Mouse (Mus musculus) hindbrain, embryonic 16.5 days (tissue): ENCODE data around the gene Anxa9. TPM values are rescaled to one million over a fixed set of nuclear protein-coding genes. Genes with fewer than 3 reads are reported as not detected.

Source experiments
- ATAC-seq: fragments of 200-750 bp; cut with Nextera tagmentation; 2 replicates; pipeline ENCODE4 v1.8.0; 2017; ENCODE audit warnings: moderate TSS enrichment, moderate library complexity
- H3K27ac ChIP-seq: fragments of 300-500 bp; sonication (generic); 2 replicates; pipeline ENCODE4 v1.5.1; 2014; ENCODE audit warnings: low read depth, mild to moderate bottlenecking, control low read depth, low read length, moderate library complexity
- H3K27me3 ChIP-seq: fragments of 300-500 bp; sonication (generic); replicated peaks from 2 replicates; pipeline ENCODE4 v1.6.1; 2014; ENCODE audit warnings: low read length; ENCODE audit not compliant: control insufficient read depth, insufficient read depth
- H3K36me3 ChIP-seq: fragments of 300-500 bp; sonication (generic); 2 replicates; pipeline ENCODE4 v1.6.1; 2014; ENCODE audit warnings: mild to moderate bottlenecking, low read length, moderate library complexity, mixed read lengths; ENCODE audit not compliant: control insufficient read depth, insufficient read depth
- H3K4me1 ChIP-seq: fragments of 300-500 bp; sonication (generic); 2 replicates; pipeline ENCODE4 v1.6.1; 2014; ENCODE audit warnings: low read depth, low read length; ENCODE audit not compliant: control insufficient read depth, insufficient read depth
- H3K4me2 ChIP-seq: fragments of 300-500 bp; sonication (generic); 2 replicates; pipeline ENCODE4 v1.6.1; 2014; ENCODE audit warnings: mild to moderate bottlenecking, low read length, control low read depth, moderate library complexity
- H3K4me3 ChIP-seq: fragments of 300-500 bp; sonication (generic); 2 replicates; pipeline ENCODE4 v1.5.1; 2014; ENCODE audit warnings: mild to moderate bottlenecking, low read length, control low read depth, moderate library complexity
- H3K9ac ChIP-seq: fragments of 300-500 bp; sonication (generic); 2 replicates; pipeline ENCODE4 v1.6.1; 2014; ENCODE audit warnings: low read depth, mild to moderate bottlenecking, control low read depth, low read length, moderate library complexity
- H3K9me3 ChIP-seq: fragments of 300-500 bp; sonication (generic); 2 replicates; pipeline ENCODE4 v1.6.1; 2014; ENCODE audit warnings: mild to moderate bottlenecking, low read length, moderate library complexity; ENCODE audit not compliant: control insufficient read depth
- WGBS: fragments of 180-500 bp; shearing (Covaris S2); extraction: QIAGEN DNeasy Blood & Tissue Kit; methylation state at CpG from one replicate; pipeline ENCODE4 v1.1.7; 2014; 5-methylcytosine and 5-hydroxymethylcytosine counted together
- polyA plus RNA-seq: library from polyadenylated mRNA; unstranded; fragments of >200 nt; fragmentation: Nextera tagmentation; extraction: Ambion mirVana; gene quantifications from 2 replicates; pipeline ENCODE4 v1.2.1, GENCODE M21; 2015

Anxa9 gene
- polyA plus RNA-seq, 1 experiment from 2014 or later, result 0.35 TPM

DNA sequence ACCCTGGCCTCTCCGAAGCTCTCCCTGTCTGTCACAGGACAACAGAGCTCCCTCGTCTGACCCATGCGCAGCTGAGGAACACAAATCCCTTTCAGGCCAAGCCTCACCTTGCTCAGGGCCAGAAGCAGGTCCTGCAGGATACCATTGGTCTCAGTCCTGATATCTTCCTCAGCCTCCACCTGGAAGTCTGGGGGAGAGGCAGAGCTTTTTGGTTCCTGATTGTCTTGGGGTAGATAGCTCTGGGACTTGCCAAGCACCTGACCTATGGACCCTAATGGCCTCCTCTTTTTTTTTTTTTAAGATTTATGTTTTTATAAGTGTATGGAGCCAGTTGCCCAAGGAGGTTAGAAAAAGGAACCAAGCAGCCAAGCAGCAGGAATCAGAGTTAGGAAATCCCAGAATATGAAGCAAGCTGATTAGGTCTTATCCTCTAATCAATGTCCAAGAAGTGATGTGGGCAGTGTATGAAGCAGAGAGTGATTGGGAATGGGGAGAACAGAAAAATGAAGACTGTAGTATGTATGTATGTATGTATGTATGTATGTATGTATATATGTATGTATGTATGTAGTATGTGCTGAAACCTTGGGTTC lies 5.7 kb downstream of the Anxa9 start:
- Histone ChIP-seq H3K27me3 (no peaks in the 10 kb centered on the region), H3K4me1 (no peaks in the 10 kb centered on the region), H3K4me3 (no peak overlapping the region), H3K9me3 (no peaks in the 10 kb centered on the region), H3K36me3 (no peaks in the 10 kb centered on the region), H3K9ac (no peak overlapping the region), H3K4me2 (no peak overlapping the region), H3K27ac (no peak overlapping the region)
- WGBS, result 92% methylated on average over 3 of the region's 3 CpGs
- ATAC-seq, result no peak

- H3K36me3 ChIP-seq, result no peaks in the 10 kb centered on the region
- 91% methylated on average over 7 of the region's 7 CpGs for WGBS
- no peaks in the 10 kb centered on the region for H3K27me3 ChIP-seq
- H3K4me3 ChIP-seq, result no peak overlapping the region
- no peak overlapping the region for H3K4me2 ChIP-seq
- no peak overlapping the region for H3K27ac ChIP-seq
- no peak overlapping the region for H3K9ac ChIP-seq
- H3K4me1 ChIP-seq, result no peaks in the 10 kb centered on the region
- no peaks in the 10 kb centered on the region for H3K9me3 ChIP-seq
- no peak for ATAC-seq
These were observed 9.0 kb downstream of the Anxa9 start for GRCm38 (mm10) chr3:95298018-95298417.

- Histone ChIP-seq H3K4me2 (no peak overlapping the region), H3K27ac (peak overlapping the region; percentile 19; the same call in 1 of the 2 replicates), H3K4me1 (no peaks in the 10 kb centered on the region), H3K27me3 (no peaks in the 10 kb centered on the region), H3K9ac (no peak overlapping the region), H3K9me3 (no peaks in the 10 kb centered on the region), H3K36me3 (no peaks in the 10 kb centered on the region), H3K4me3 (no peak overlapping the region)
- ATAC-seq, result peak; percentile 38; the same call in 1 of the 2 replicates
- 8% methylated on average over 5 of the region's 5 CpGs for WGBS
These were observed 10.9 kb downstream of the Anxa9 start for GRCm38 (mm10) chr3:95296103-95296469.

- Histone ChIP-seq H3K9ac (no peak overlapping the region), H3K27ac (no peak overlapping the region), H3K4me2 (no peak overlapping the region), H3K4me1 (no peaks in the 10 kb centered on the region), H3K4me3 (no peak overlapping the region), H3K9me3 (no peaks in the 10 kb centered on the region), H3K36me3 (no peaks in the 10 kb centered on the region), H3K27me3 (no peaks in the 10 kb centered on the region)
- ATAC-seq, result no peak
- WGBS, result 84% methylated on average over 11 of the region's 11 CpGs
These were observed 11.5 kb downstream of the Anxa9 start for GRCm38 (mm10) chr3:95295321-95296102.

GRCm38 (mm10) chr3:95294718-95295117 lies 12.3 kb downstream of the Anxa9 start:
- Histone ChIP-seq H3K9me3 (no peaks in the 10 kb centered on the region), H3K9ac (no peak overlapping the region), H3K27ac (no peak overlapping the region), H3K4me3 (no peak overlapping the region), H3K4me2 (no peak overlapping the region), H3K4me1 (no peaks in the 10 kb centered on the region), H3K36me3 (no peaks in the 10 kb centered on the region), H3K27me3 (no peaks in the 10 kb centered on the region)
- WGBS, result 88% methylated on average over 5 of the region's 5 CpGs
- ATAC-seq, result no peak

- no peaks in the 10 kb centered on the region for H3K9me3 ChIP-seq
- ATAC-seq, result no peak
- H3K4me2 ChIP-seq, result no peak overlapping the region
- 86% methylated on average over 7 of the region's 7 CpGs for WGBS
- no peak overlapping the region for H3K9ac ChIP-seq
- H3K27me3 ChIP-seq, result no peaks in the 10 kb centered on the region
- no peak overlapping the region for H3K27ac ChIP-seq
- no peaks in the 10 kb centered on the region for H3K4me1 ChIP-seq
- H3K4me3 ChIP-seq, result no peak overlapping the region
- H3K36me3 ChIP-seq, result no peaks in the 10 kb centered on the region
These were observed 12.7 kb downstream of the Anxa9 start for GRCm38 (mm10) chr3:95294316-95294715.

GRCm38 (mm10) chr3:95293537-95293936 lies 13.4 kb downstream of the Anxa9 start:
- WGBS, result 76% methylated on average over 11 of the region's 11 CpGs
- H3K36me3 ChIP-seq, result 0 out of 2 replicates have a peak, but pooled peaks cover 3% of the 10 kb centered on the region
- H3K27ac ChIP-seq, result no peak overlapping the region
- H3K4me3 ChIP-seq, result no peak overlapping the region
- H3K9ac ChIP-seq, result no peak overlapping the region
- no peaks in the 10 kb centered on the region for H3K27me3 ChIP-seq
- H3K4me2 ChIP-seq, result no peak overlapping the region
- H3K9me3 ChIP-seq, result no peaks in the 10 kb centered on the region
- no peaks in the 10 kb centered on the region for H3K4me1 ChIP-seq
- no peak for ATAC-seq

DNA sequence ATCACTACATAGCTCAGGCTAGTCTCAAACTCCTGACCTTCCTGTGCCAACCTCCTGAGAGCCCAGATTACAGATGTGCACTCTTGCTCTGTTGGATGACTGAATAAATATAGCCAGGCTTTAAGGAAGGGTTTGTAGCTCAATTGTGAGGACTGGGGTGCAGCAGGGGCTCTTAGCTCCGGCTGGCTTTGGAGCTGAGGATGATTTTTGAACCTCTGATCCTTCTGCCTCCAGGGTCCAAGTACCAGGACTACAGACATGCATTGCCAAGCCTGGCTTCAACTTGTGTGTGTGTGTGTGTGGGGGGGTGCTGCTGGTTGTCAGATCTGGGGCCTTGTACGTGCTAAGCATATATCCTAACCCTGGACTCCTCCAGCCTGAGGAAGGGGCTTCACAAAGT lies 14.1 kb downstream of the Anxa9 start:
- no peak for ATAC-seq
- no peak overlapping the region for H3K27ac ChIP-seq
- H3K4me3 ChIP-seq, result no peak overlapping the region
- H3K9ac ChIP-seq, result no peak overlapping the region
- WGBS, result 92% methylated on average over 2 of the region's 2 CpGs
- no peaks in the 10 kb centered on the region for H3K4me1 ChIP-seq
- H3K36me3 ChIP-seq, result 0 out of 2 replicates have a peak, but pooled peaks cover 6% of the 10 kb centered on the region
- no peak overlapping the region for H3K4me2 ChIP-seq
- H3K27me3 ChIP-seq, result no peaks in the 10 kb centered on the region
- no peaks in the 10 kb centered on the region for H3K9me3 ChIP-seq

GRCm38 (mm10) chr3:95291041-95291440 lies 15.9 kb downstream of the Anxa9 start:
- Histone ChIP-seq H3K27ac (no peak overlapping the region), H3K4me1 (no peaks in the 10 kb centered on the region), H3K4me3 (no peak overlapping the region), H3K4me2 (no peak overlapping the region), H3K9me3 (no peaks in the 10 kb centered on the region), H3K27me3 (no peaks in the 10 kb centered on the region), H3K36me3 (0 out of 2 replicates have a peak, but pooled peaks cover 6% of the 10 kb centered on the region), H3K9ac (no peak overlapping the region)
- 83% methylated on average over 4 of the region's 4 CpGs for WGBS
- no peak for ATAC-seq
